In the genomic region with DNA sequence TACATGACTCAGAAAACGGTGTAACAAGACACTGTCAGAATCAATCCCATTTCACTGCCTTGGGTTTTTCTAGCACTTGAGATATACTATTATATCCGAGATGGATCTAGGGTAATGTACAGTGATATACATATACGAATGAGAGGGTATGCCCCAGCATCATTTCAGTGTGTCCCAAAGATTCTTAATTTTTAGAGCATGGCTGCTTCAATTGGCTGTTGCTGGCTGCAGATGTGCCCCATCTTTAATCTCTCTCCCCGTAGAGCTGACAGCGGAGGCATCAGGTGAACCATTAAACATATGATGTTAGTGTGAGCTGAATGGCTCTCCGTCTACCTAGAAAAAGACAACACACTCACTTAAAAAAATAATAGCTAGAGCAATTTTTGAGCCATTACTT, we compare ENCODE assay signal across 22 mouse cellular contexts. TPM values are rescaled to one million over a fixed set of nuclear protein-coding genes. Genes with fewer than 3 reads are reported as not detected.
DNase-seq lines count a peak whose midpoint lies in the region; ATAC-seq lines count a peak whose summit lies in the region.
"Had no signal": no experiment of that assay in that cellular context is flagged by ENCODE, and none has a peak within 500 bp of the region (broad histone marks: within the 10 kb centered on the region; RNA-seq: fewer than 3 reads in every experiment).

No protein-coding gene starts in this region.

- H3K36me3 ChIP-seq in midbrain, embryonic 11.5 days (ENCODE audit: control insufficient read depth, insufficient read depth, low read length): no peaks in the 10 kb centered on the region
- H3K36me3 ChIP-seq in midbrain, embryonic 10.5 days: no peaks in the 10 kb centered on the region
- H3K36me3 ChIP-seq in forebrain, embryonic 15.5 days: no peaks in the 10 kb centered on the region
- H3K36me3 ChIP-seq in midbrain, embryonic 14.5 days (ENCODE audit: control insufficient read depth, insufficient read depth, low read length): no peaks in the 10 kb centered on the region
- no peaks in the 10 kb centered on the region for H3K36me3 ChIP-seq in neural tube, embryonic 15.5 days
- H3K36me3 ChIP-seq: embryonic facial prominence, embryonic 10.5 days; intestine, embryonic 15.5 days; limb, embryonic 12.5 days; liver, embryonic 12.5 days had no signal

- H3K27ac ChIP-seq in midbrain, embryonic 11.5 days (ENCODE audit: low read depth, low read length): no peak overlapping the region
- H3K27ac ChIP-seq in midbrain, embryonic 10.5 days (replicated peaks): no peak overlapping the region
- no peak overlapping the region for H3K27ac ChIP-seq in forebrain, embryonic 15.5 days (replicated peaks)
- no peak overlapping the region for H3K27ac ChIP-seq in midbrain, embryonic 14.5 days (replicated peaks; ENCODE audit: low read depth, low read length)
- H3K27ac ChIP-seq in neural tube, embryonic 15.5 days (replicated peaks): no peak overlapping the region
- H3K27ac ChIP-seq: embryonic facial prominence, embryonic 10.5 days; hindbrain, embryonic 14.5 days; intestine, embryonic 15.5 days; limb, embryonic 12.5 days; liver, embryonic 12.5 days had no signal

- no peaks in the 10 kb centered on the region for H3K27me3 ChIP-seq in midbrain, embryonic 11.5 days (ENCODE audit: control insufficient read depth, insufficient read depth, low read length)
- no peaks in the 10 kb centered on the region for H3K27me3 ChIP-seq in midbrain, embryonic 10.5 days (ENCODE audit: low read depth, poor library complexity, severe bottlenecking)
- H3K27me3 ChIP-seq in forebrain, embryonic 15.5 days: no peaks in the 10 kb centered on the region
- H3K27me3 ChIP-seq in midbrain, embryonic 14.5 days (ENCODE audit: control insufficient read depth, insufficient read depth, low read length): no peaks in the 10 kb centered on the region
- H3K27me3 ChIP-seq in neural tube, embryonic 15.5 days (replicated peaks): no peaks in the 10 kb centered on the region
- H3K27me3 ChIP-seq: intestine, embryonic 15.5 days; limb, embryonic 12.5 days; liver, embryonic 12.5 days had no signal

- H3K4me3 ChIP-seq in midbrain, embryonic 11.5 days (ENCODE audit: low read depth, low read length): no peak overlapping the region
- no peak overlapping the region for H3K4me3 ChIP-seq in midbrain, embryonic 10.5 days
- H3K4me3 ChIP-seq in forebrain, embryonic 15.5 days: no peak overlapping the region
- no peak overlapping the region for H3K4me3 ChIP-seq in midbrain, embryonic 14.5 days (replicated peaks; ENCODE audit: low read depth, low read length)
- H3K4me3 ChIP-seq in neural tube, embryonic 15.5 days (replicated peaks): no peak overlapping the region
- H3K4me3 ChIP-seq: embryonic facial prominence, embryonic 10.5 days; intestine, embryonic 15.5 days; limb, embryonic 12.5 days; liver, embryonic 12.5 days had no signal

- peak; percentile 52 for ATAC-seq in midbrain, embryonic 11.5 days (ENCODE audit: low FRiP score)
- ATAC-seq in forebrain, embryonic 15.5 days (replicated peaks): peak; percentile 46; the same call in 1 of the 2 replicates
- peak; percentile 50; the same call in 1 of the 2 replicates for ATAC-seq in midbrain, embryonic 14.5 days (ENCODE audit: low FRiP score, low TSS enrichment)
- peak; percentile 50; the same call in 1 of the 2 replicates for ATAC-seq in neural tube, embryonic 15.5 days (ENCODE audit: low FRiP score)
- no peak for ATAC-seq in monocyte, adult 5-6 weeks (replicated peaks; ENCODE audit: insufficient number of reproducible peaks, low FRiP score, low TSS enrichment, poor library complexity, severe bottlenecking)
- ATAC-seq: activated CD4-positive, CD25-positive, alpha-beta regulatory T cell, adult 4 months; intestine, embryonic 15.5 days; liver, embryonic 12.5 days had no signal

- no peaks in the 10 kb centered on the region for H3K9me3 ChIP-seq in midbrain, embryonic 11.5 days (ENCODE audit: control insufficient read depth, low read length)
- no peaks in the 10 kb centered on the region for H3K9me3 ChIP-seq in midbrain, embryonic 10.5 days (replicated peaks)
- no peaks in the 10 kb centered on the region for H3K9me3 ChIP-seq in forebrain, embryonic 15.5 days
- no peaks in the 10 kb centered on the region for H3K9me3 ChIP-seq in midbrain, embryonic 14.5 days (ENCODE audit: control insufficient read depth, low read length)
- no peaks in the 10 kb centered on the region for H3K9me3 ChIP-seq in neural tube, embryonic 15.5 days (replicated peaks)
- H3K9me3 ChIP-seq: embryonic facial prominence, embryonic 10.5 days; intestine, embryonic 15.5 days; limb, embryonic 12.5 days; liver, embryonic 12.5 days had no signal

- no peak overlapping the region for H3K9ac ChIP-seq in midbrain, embryonic 11.5 days (ENCODE audit: low read length)
- H3K9ac ChIP-seq in forebrain, embryonic 15.5 days (replicated peaks): no peak overlapping the region
- no peak overlapping the region for H3K9ac ChIP-seq in midbrain, embryonic 14.5 days (replicated peaks; ENCODE audit: low read length)
- H3K9ac ChIP-seq in neural tube, embryonic 15.5 days (replicated peaks): no peak overlapping the region
- H3K9ac ChIP-seq: hindbrain, embryonic 14.5 days; intestine, embryonic 15.5 days; limb, embryonic 12.5 days; liver, embryonic 12.5 days had no signal

- no peak for DNase-seq in midbrain, embryonic 11.5 days (ENCODE audit: low spot score, missing footprints)
- DNase-seq in midbrain, embryonic 10.5 days (ENCODE audit: low spot score): no peak
- peak; percentile 8 for DNase-seq in midbrain, embryonic 14.5 days
- no peak for DNase-seq in T-cell, adult 2 months (ENCODE audit: low spot score)
- DNase-seq: adrenal gland, adult 8-10 months; cerebellum, adult 11-12 months; gastrocnemius, postnatal 14 days; heart, adult 11 months; right cerebral cortex, postnatal 25 days; spleen, adult 18-20 months had no signal

- no peak overlapping the region for H3K4me2 ChIP-seq in midbrain, embryonic 11.5 days
- H3K4me2 ChIP-seq in forebrain, embryonic 15.5 days (replicated peaks): no peak overlapping the region
- no peak overlapping the region for H3K4me2 ChIP-seq in midbrain, embryonic 14.5 days (ENCODE audit: low read length)
- no peak overlapping the region for H3K4me2 ChIP-seq in neural tube, embryonic 15.5 days
- H3K4me2 ChIP-seq: heart, embryonic 11.5 days; hindbrain, embryonic 14.5 days; intestine, embryonic 15.5 days; limb, embryonic 12.5 days; liver, embryonic 12.5 days had no signal

- WGBS in midbrain, embryonic 11.5 days: 76% methylated on average over 6 of the region's 6 CpGs
- WGBS in midbrain, embryonic 10.5 days: 82% methylated on average over 6 of the region's 6 CpGs
- WGBS in forebrain, embryonic 15.5 days: 68% methylated on average over 6 of the region's 6 CpGs
- 69% methylated on average over 6 of the region's 6 CpGs for WGBS in midbrain, embryonic 14.5 days
- 47% methylated on average over 6 of the region's 6 CpGs for WGBS in neural tube, embryonic 15.5 days

- no peaks in the 10 kb centered on the region for H3K4me1 ChIP-seq in midbrain, embryonic 11.5 days (ENCODE audit: control insufficient read depth, insufficient read depth, low read length)
- no peaks in the 10 kb centered on the region for H3K4me1 ChIP-seq in midbrain, embryonic 10.5 days
- no peaks in the 10 kb centered on the region for H3K4me1 ChIP-seq in forebrain, embryonic 15.5 days
- no peaks in the 10 kb centered on the region for H3K4me1 ChIP-seq in midbrain, embryonic 14.5 days (ENCODE audit: control insufficient read depth, insufficient read depth, low read length)
- H3K4me1 ChIP-seq in neural tube, embryonic 15.5 days: no peaks in the 10 kb centered on the region
- H3K4me1 ChIP-seq: embryonic facial prominence, embryonic 10.5 days; intestine, embryonic 15.5 days; limb, embryonic 12.5 days; liver, embryonic 12.5 days had no signal

RNA-seq across cellular contexts. Expression of a gene that starts 34.0 kb away (rescaled TPM):
- 40.7 and 48.1 TPM in 2 replicates for polyA plus RNA-seq in midbrain, embryonic 11.5 days (2014; fragmentation: Nextera tagmentation; extraction: Ambion mirVana)
- 86.6 and 92.7 TPM in 2 replicates for polyA plus RNA-seq in midbrain, embryonic 10.5 days (2016; fragmentation: Nextera tagmentation; extraction: Ambion mirVana)
- 245 and 258 TPM in 2 replicates for polyA plus RNA-seq in forebrain, embryonic 15.5 days (2015; fragmentation: Nextera tagmentation; extraction: Ambion mirVana)
- 31.5 and 44.7 TPM in 2 replicates for polyA plus RNA-seq in midbrain, embryonic 14.5 days (2014; fragmentation: Nextera tagmentation; extraction: Ambion mirVana)
- 240 and 247 TPM in 2 replicates for polyA plus RNA-seq in neural tube, embryonic 15.5 days (2015; fragmentation: Nextera tagmentation; extraction: Ambion mirVana)
- 0.58 TPM in 1 of 3 replicates, not detected in the others for total RNA-seq in monocyte, adult 5-6 weeks (2017)
- total RNA-seq: MEL had no signal
- polyA plus RNA-seq: activated CD4-positive, CD25-positive, alpha-beta regulatory T cell, adult 4 months; C2C12 had no signal
